In the genomic region with DNA sequence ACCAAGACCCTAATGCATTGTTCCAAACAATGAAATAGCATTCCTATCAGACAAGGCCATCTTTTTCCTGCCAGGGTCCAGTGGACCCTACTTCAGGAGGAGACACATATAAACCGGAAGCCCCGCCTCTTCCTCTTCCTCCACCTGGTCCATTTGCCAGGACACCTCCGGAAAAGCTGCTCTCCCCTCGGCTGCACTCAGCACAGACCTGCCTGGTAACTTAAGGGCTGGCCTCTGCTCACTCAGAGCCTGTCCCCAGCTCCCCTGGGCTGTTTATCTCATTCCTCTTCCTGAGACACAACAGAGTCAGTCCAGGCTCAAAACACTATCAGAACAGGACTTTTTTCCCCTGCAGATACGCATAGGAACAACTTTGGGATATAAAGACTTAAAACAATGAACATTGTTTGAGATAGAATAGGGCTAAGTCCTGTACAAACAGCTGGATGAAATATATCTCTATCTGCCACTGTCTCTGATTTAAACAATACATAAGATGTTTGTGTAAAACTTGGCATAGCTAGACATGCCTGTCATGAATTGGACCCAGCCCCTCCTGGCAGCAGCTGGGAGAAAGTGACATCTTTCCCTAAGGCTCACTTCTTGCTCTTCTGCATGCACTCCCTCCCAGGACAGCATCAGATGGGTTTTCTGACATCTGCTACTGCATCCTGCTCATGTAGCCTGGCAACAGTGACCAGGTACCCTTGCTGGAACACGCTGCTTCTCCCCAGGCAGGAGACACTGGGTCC, we compare ENCODE assay signal across 8 mouse cellular contexts.
DNase-seq lines count a peak whose midpoint lies in the region; ATAC-seq and TF ChIP-seq lines count a peak whose summit lies in the region.

No protein-coding gene starts in this region.

- no peaks in the 10 kb centered on the region for H3K9me3 ChIP-seq in limb, embryonic 11.5 days (ENCODE audit: control insufficient read depth, low read length)
- H3K9me3 ChIP-seq in neural tube, embryonic 15.5 days (replicated peaks): no peaks in the 10 kb centered on the region

- no peaks in the 10 kb centered on the region for H3K36me3 ChIP-seq in limb, embryonic 11.5 days (ENCODE audit: control insufficient read depth, insufficient read depth, low read length)
- no peaks in the 10 kb centered on the region for H3K36me3 ChIP-seq in neural tube, embryonic 15.5 days

- no peak overlapping the region for H3K4me3 ChIP-seq in left cerebral cortex, adult 2 months
- no peak overlapping the region for H3K4me3 ChIP-seq in limb, embryonic 11.5 days (ENCODE audit: low read depth, low read length)
- H3K4me3 ChIP-seq in neural tube, embryonic 15.5 days (replicated peaks): no peak overlapping the region

- H3K4me1 ChIP-seq in limb, embryonic 11.5 days (ENCODE audit: control insufficient read depth, insufficient read depth, low read length): no peaks in the 10 kb centered on the region
- peaks cover 9% of the 10 kb centered on the region; the same call in 1 of the 2 replicates for H3K4me1 ChIP-seq in neural tube, embryonic 15.5 days

- peak overlapping the region; percentile 48 for H3K27ac ChIP-seq in left cerebral cortex, adult 2 months
- H3K27ac ChIP-seq in limb, embryonic 11.5 days (replicated peaks; ENCODE audit: low read depth, low read length): 0 out of 2 replicates have a peak overlapping the region, but pooled peaks have one; percentile 4
- peak overlapping the region; percentile 35; the same call in 1 of the 2 replicates for H3K27ac ChIP-seq in neural tube, embryonic 15.5 days (replicated peaks)

- ATAC-seq in limb, embryonic 11.5 days (ENCODE audit: insufficient number of reproducible peaks, low FRiP score, low TSS enrichment, low read depth): no peak
- ATAC-seq in neural tube, embryonic 15.5 days (ENCODE audit: low FRiP score): no peak; the same call in 1 of the 2 replicates
- ATAC-seq in inflammation-experienced regulatory T-cells, adult 6 months: no peak

- no peak for TF ChIP-seq CTCF in left cerebral cortex, adult 2 months (IDR thresholded peaks at IDR 0.05)

- intact Hi-C loops in left cerebral cortex, adult 2 months (cut with DNase I): loop anchor here (5.0 kb wide), 1 partner anchor 54 kb away; no protein-coding TSS in a partner anchor
- intact Hi-C loops in heart, postnatal 25 days (cut with DNase I): loop anchor here (2.0 kb wide), 1 partner anchor 54 kb away; no protein-coding TSS in a partner anchor

- 77% methylated on average over 6 of the region's 6 CpGs for WGBS in limb, embryonic 11.5 days
- WGBS in neural tube, embryonic 15.5 days: 75% methylated on average over 6 of the region's 6 CpGs

- no peaks in the 10 kb centered on the region for H3K27me3 ChIP-seq in limb, embryonic 11.5 days (ENCODE audit: control insufficient read depth, insufficient read depth, low read length)
- no peaks in the 10 kb centered on the region for H3K27me3 ChIP-seq in neural tube, embryonic 15.5 days (replicated peaks)

- H3K9ac ChIP-seq in limb, embryonic 11.5 days (ENCODE audit: low read length): no peak overlapping the region
- no peak overlapping the region for H3K9ac ChIP-seq in neural tube, embryonic 15.5 days (replicated peaks)

- H3K4me2 ChIP-seq in limb, embryonic 11.5 days (ENCODE audit: low read depth, severe bottlenecking): no peak overlapping the region
- H3K4me2 ChIP-seq in neural tube, embryonic 15.5 days: no peak overlapping the region

- no peak for DNase-seq in left cerebral cortex, adult 2 months (ENCODE audit: extremely low spot score in 1 of 2, low spot score in 2 of 2)
- DNase-seq in left cerebral cortex, adult 18-20 months (ENCODE audit: low spot score in 2 of 2): no peak
- DNase-seq in heart, postnatal 25 days (ENCODE audit: low spot score): peak; percentile 76
- no peak for DNase-seq in limb, embryonic 11.5 days (ENCODE audit: low spot score)
- no peak for DNase-seq in retina, embryonic 14.5 days (ENCODE audit: low spot score)
- DNase-seq in left cerebral cortex, adult 8-10 months (ENCODE audit: low spot score in 2 of 2): no peak
